Mouse (Mus musculus) myocyte (in vitro differentiated cells): ENCODE results near the gene Pold1.

Experiments used
- CEBPB ChIP-seq: IDR thresholded peaks from 2 replicates; pipeline ENCODE4 v1.6.1; 2011; ENCODE audit warnings: mild to moderate bottlenecking, moderate library complexity; ENCODE audit not compliant: poor library complexity, insufficient read depth, severe bottlenecking
- E2F4 ChIP-seq: IDR thresholded peaks from one replicate; pipeline ENCODE4 v1.6.1; 2011; ENCODE audit warnings: mild to moderate bottlenecking, control low read depth, moderate library complexity; ENCODE audit not compliant: insufficient read depth
- MAX ChIP-seq: IDR thresholded peaks from one replicate; pipeline ENCODE4 v1.6.1; 2011; ENCODE audit warnings: low read depth, mild to moderate bottlenecking, control low read depth
- MYOD1 ChIP-seq, 3 experiments: IDR thresholded peaks; one replicate each; pipeline ENCODE4 v1.6.1; 2011; ENCODE audit warnings: control low read depth in 2 of 3, low read depth in 2 of 3, mild to moderate bottlenecking in 2 of 3, moderate library complexity in 1 of 3; ENCODE audit not compliant: insufficient read length in 2 of 3, control insufficient read depth in 1 of 3
- MYOG ChIP-seq, 3 experiments: IDR thresholded peaks; one replicate each; pipeline ENCODE4 v1.6.1; 2011; ENCODE audit warnings: control low read depth in 2 of 3, low read depth in 2 of 3, mild to moderate bottlenecking in 2 of 3; ENCODE audit not compliant: insufficient read length in 2 of 3, control insufficient read depth in 1 of 3, insufficient read depth in 1 of 3
- POLR2A ChIP-seq: IDR thresholded peaks from one replicate; pipeline ENCODE4 v1.6.1; 2011; ENCODE audit warnings: low read depth, mild to moderate bottlenecking, control low read depth, moderate library complexity; ENCODE audit not compliant: insufficient read length
- POLR2AphosphoS2 ChIP-seq: IDR thresholded peaks from one replicate; pipeline ENCODE4 v1.6.1; 2011; ENCODE audit warnings: low read depth, control low read depth; ENCODE audit not compliant: insufficient read length
- REST ChIP-seq: IDR thresholded peaks from one replicate; pipeline ENCODE4 v1.6.1; 2011; ENCODE audit warnings: mild to moderate bottlenecking, control low read depth, moderate library complexity; ENCODE audit not compliant: insufficient read depth, insufficient read length
- SRF ChIP-seq: IDR thresholded peaks from one replicate; pipeline ENCODE4 v1.6.1; 2011; ENCODE audit warnings: low read depth; ENCODE audit not compliant: control insufficient read depth, insufficient read length
- TCF12 ChIP-seq: IDR thresholded peaks from one replicate; pipeline ENCODE4 v1.6.1; 2011; ENCODE audit warnings: mild to moderate bottlenecking, control low read depth; ENCODE audit not compliant: poor library complexity, insufficient read depth, severe bottlenecking
- TCF3 ChIP-seq: IDR thresholded peaks from one replicate; pipeline ENCODE4 v1.6.1; 2011; ENCODE audit warnings: low read depth, control low read depth; ENCODE audit not compliant: insufficient read length
- USF1 ChIP-seq: IDR thresholded peaks from one replicate; pipeline ENCODE4 v1.6.1; 2011; ENCODE audit warnings: low read depth, mild to moderate bottlenecking, control low read depth, moderate library complexity

DNA sequence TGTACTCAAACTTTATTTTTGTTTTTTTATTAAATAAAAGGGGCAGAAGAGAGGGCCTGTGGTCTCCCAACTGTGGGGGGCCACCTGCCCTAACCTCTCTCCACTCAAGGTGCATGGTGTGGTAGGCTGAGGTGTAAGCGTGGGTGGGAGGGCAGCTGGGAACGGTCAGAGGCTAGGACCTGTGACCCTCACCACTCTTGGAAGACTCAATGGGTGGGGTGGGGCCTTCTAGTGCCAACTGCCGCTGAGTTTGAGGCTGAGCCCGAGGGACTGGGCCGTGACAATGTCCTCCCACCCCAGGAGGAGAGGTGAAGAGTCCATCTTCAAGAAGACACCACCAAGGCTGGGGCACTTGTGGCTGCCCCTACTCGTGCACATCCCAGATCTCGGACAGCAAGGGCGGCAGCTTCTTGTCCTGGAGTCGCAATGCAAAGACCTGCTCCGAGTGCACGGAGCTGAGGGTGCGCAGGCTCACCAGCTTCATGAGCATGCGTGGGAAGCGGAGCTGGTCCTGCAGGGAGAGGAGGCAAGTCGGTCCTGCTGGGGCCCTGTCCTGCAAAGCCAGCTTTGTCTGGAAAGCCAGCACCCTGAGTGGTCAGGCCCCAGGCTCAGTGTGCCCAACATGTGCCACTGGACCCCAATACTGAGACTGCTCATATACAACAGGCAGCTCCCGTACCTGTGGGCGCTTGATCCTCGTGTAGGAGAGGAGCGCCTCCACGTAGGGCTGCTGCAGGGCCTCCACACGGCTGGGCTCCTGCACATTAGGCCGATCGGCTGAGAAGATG is 1.2 kb upstream of the Pold1 start:
- TF ChIP-seq POLR2A, result no peak
- TF ChIP-seq POLR2AphosphoS2, result no peak
- no peak for TF ChIP-seq MAX
- no peak for TF ChIP-seq MYOD1 (IDR thresholded peaks at IDR 0.05; ENCODE audit: control insufficient read depth in 1 of 3, insufficient read length in 2 of 3, low read depth in 2 of 3)
- TF ChIP-seq CEBPB, result no peak
- TF ChIP-seq REST, result no peak
- no peak for TF ChIP-seq USF1
- TF ChIP-seq SRF, result no peak
- TF ChIP-seq MYOG (IDR thresholded peaks at IDR 0.05; ENCODE audit: control insufficient read depth in 1 of 3, insufficient read depth in 1 of 3, insufficient read length in 2 of 3, low read depth in 2 of 3), result no peak
- TF ChIP-seq E2F4, result no peak
- no peak for TF ChIP-seq TCF3
- TF ChIP-seq TCF12, result no peak
